Mouse (Mus musculus): ENCODE results near the gene Slc29a2.

DNA sequence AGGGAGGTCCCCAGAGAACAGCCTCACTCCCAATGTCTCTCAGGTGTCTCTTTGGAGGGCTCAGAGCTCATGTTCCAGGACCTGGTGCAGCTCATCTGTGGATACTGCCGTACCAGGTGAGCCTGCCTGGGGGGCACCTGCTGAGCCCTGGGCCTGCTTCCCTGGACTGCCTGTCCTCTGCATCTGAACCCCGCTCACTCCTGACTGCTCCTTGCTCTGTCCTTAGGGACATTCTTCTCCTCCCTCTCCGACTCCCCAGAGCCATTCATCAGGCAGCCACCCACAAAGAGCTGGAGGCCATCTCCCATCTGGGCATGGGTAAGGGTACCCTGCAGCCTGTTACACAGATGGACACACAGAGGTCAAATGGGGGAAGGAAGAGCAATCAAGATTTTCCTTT is 27.9 kb downstream of the Slc29a2 start:
- TF ChIP-seq CTCF (IDR thresholded peaks at IDR 0.05; ENCODE audit: low read depth, low read length), result no peak
- TF ChIP-seq POLR2A (IDR thresholded peaks at IDR 0.05; ENCODE audit: extremely low read depth, insufficient read depth, low read length), result no peak

Measured in liver, adult 2 months (tissue).